Mouse (Mus musculus) ES-E14 (cell line): ENCODE data around the gene Dhx8. TPM values are rescaled to one million over a fixed set of nuclear protein-coding genes. Genes with fewer than 3 reads are reported as not detected.

Experiments
- DNase-seq: peaks from one replicate; pipeline ENCODE4 v3.0.0-alpha.2; 2013; ENCODE audit warnings: low read depth, low spot score
- H3K27ac ChIP-seq: 2 replicates; pipeline ENCODE4 v1.5.1; 2012; ENCODE audit warnings: low read depth, mild to moderate bottlenecking, low read length, moderate library complexity, mixed read lengths; ENCODE audit not compliant: poor library complexity, insufficient read depth, severe bottlenecking
- H3K36me3 ChIP-seq: 2 replicates; pipeline ENCODE4 v1.6.1; 2012; ENCODE audit warnings: mild to moderate bottlenecking, low read length, moderate library complexity, mixed read lengths; ENCODE audit not compliant: control insufficient read depth, poor library complexity, insufficient read depth, severe bottlenecking
- H3K4me1 ChIP-seq, 2 experiments: fragments of 150-350 bp in 1 of 2; sonication (generic) in 1 of 2; 2 replicates each; pipeline ENCODE4 v1.6.1; 2012; ENCODE audit warnings: low read length in 2 of 2, mild to moderate bottlenecking in 1 of 2, mixed read lengths in 1 of 2; ENCODE audit not compliant: control insufficient read depth in 2 of 2, insufficient read depth in 2 of 2, poor library complexity in 1 of 2
- H3K4me3 ChIP-seq, 2 experiments: fragments of 150-350 bp in 1 of 2; sonication (generic) in 1 of 2; 2 replicates each; pipeline ENCODE4 v1.5.1; 2012; ENCODE audit warnings: low read length in 2 of 2, low read depth in 1 of 2, mild to moderate bottlenecking in 1 of 2, mixed read lengths in 1 of 2; ENCODE audit not compliant: insufficient read depth in 1 of 2, poor library complexity in 1 of 2, severe bottlenecking in 1 of 2
- H3K9ac ChIP-seq: 2 replicates; pipeline ENCODE4 v1.6.1; 2012; ENCODE audit warnings: low read depth, mild to moderate bottlenecking, low read length, mixed read lengths; ENCODE audit not compliant: poor library complexity, insufficient read depth, severe bottlenecking
- H3K9me3 ChIP-seq: fragments of 150-350 bp; sonication (generic); 2 replicates; pipeline ENCODE4 v1.6.1; 2012; ENCODE audit warnings: low read depth, mild to moderate bottlenecking, low read length; ENCODE audit not compliant: control insufficient read depth, insufficient read depth
- CHD2 ChIP-seq: IDR thresholded peaks from 2 replicates; pipeline ENCODE4 v1.6.1; 2014; ENCODE audit warnings: mild to moderate bottlenecking, low read depth, low read length, inconsistent platforms
- HCFC1 ChIP-seq: IDR thresholded peaks from 2 replicates; pipeline ENCODE4 v1.6.1; 2012; ENCODE audit warnings: low read length, inconsistent platforms, borderline replicate concordance; ENCODE audit not compliant: insufficient read depth
- MAFK ChIP-seq: IDR thresholded peaks from 2 replicates; pipeline ENCODE4 v1.6.1; 2014; ENCODE audit warnings: mild to moderate bottlenecking, low read depth, low read length, inconsistent platforms; ENCODE audit not compliant: insufficient read depth
- ZC3H11A ChIP-seq: IDR thresholded peaks from 2 replicates; pipeline ENCODE4 v1.6.1; 2012; ENCODE audit warnings: low read depth, mild to moderate bottlenecking, inconsistent platforms, low read length, borderline replicate concordance
- ZNF384 ChIP-seq: IDR thresholded peaks from 2 replicates; pipeline ENCODE4 v1.6.1; 2012; ENCODE audit warnings: low read depth, low read length, inconsistent platforms
- in situ Hi-C, 2 experiments: fragments of 600-800 bp; cut with MboI; formaldehyde crosslinking; loops; one replicate each; pipeline ENCODE4 v1.15.1; 2025; ENCODE audit warnings: low sequenced_read_pairs in 2 of 2, inconsistent platforms in 1 of 2; ENCODE audit not compliant: unreplicated experiment in 2 of 2
- total RNA-seq: library from RNA; depleted of rRNA; stranded (reverse); fragments of 300-350 nt; gene quantifications from 2 replicates; pipeline ENCODE4 v1.2.3, GENCODE M21; 2012

Gene Dhx8
- total RNA-seq, 1 experiment: 51.7 TPM

GRCm38 (mm10) chr11:101712811-101713210 lies 19.9 kb upstream of the Dhx8 start:
- Histone ChIP-seq H3K9me3 (no peaks in the 10 kb centered on the region), H3K4me3 (no peak overlapping the region), H3K36me3 (no peaks in the 10 kb centered on the region), H3K27ac (no peak overlapping the region), H3K4me1 (peaks cover 0 to 12% of the 10 kb centered on the region in 2 experiments; a peak in 2 of 4 replicates), H3K9ac (no peak overlapping the region)
- in situ Hi-C loops: no loop called here
- TF ChIP-seq ZC3H11A (no peak), ZNF384 (no peak), CHD2 (no peak), HCFC1 (no peak), MAFK (no peak)
- no peak for DNase-seq

GRCm38 (mm10) chr11:101714012-101714411 lies 18.7 kb upstream of the Dhx8 start:
- Histone ChIP-seq H3K9me3 (no peaks in the 10 kb centered on the region), H3K36me3 (no peaks in the 10 kb centered on the region), H3K27ac (no peak overlapping the region), H3K4me3 (no peak overlapping the region), H3K9ac (no peak overlapping the region), H3K4me1 (peaks cover 0 to 5% of the 10 kb centered on the region in 2 experiments; a peak in 1 of 4 replicates)
- in situ Hi-C loops: no loop called here
- DNase-seq: no peak
- TF ChIP-seq ZC3H11A (no peak), ZNF384 (no peak), MAFK (no peak), HCFC1 (no peak), CHD2 (no peak)

- DNase-seq: no peak
- H3K27ac ChIP-seq: no peak overlapping the region
Measured at GRCm38 (mm10) chr11:101718324-101718723, 14.4 kb upstream of the Dhx8 start.

GRCm38 (mm10) chr11:101719986-101720520 lies 12.7 kb upstream of the Dhx8 start:
- Histone ChIP-seq H3K9ac (no peak overlapping the region), H3K36me3 (no peaks in the 10 kb centered on the region), H3K27ac (no peak overlapping the region), H3K4me3 (no peak overlapping the region), H3K9me3 (no peaks in the 10 kb centered on the region), H3K4me1 (peaks cover 0 to 7% of the 10 kb centered on the region in 2 experiments; a peak in 1 of 4 replicates)
- DNase-seq: no peak
- in situ Hi-C loops: no loop called here
- no peak for TF ChIP-seq ZC3H11A
- no peak for TF ChIP-seq HCFC1
- no peak for TF ChIP-seq ZNF384
- no peak for TF ChIP-seq MAFK
- TF ChIP-seq CHD2: no peak

More at GRCm38 (mm10) chr11:101718324-101718723, 14.4 kb upstream of the Dhx8 start:
- in situ Hi-C loops: no loop called here
- Histone ChIP-seq H3K4me1 (peaks cover 0 to 4% of the 10 kb centered on the region in 2 experiments; a peak in 1 of 4 replicates), H3K4me3 (no peak overlapping the region), H3K9me3 (no peaks in the 10 kb centered on the region), H3K9ac (no peak overlapping the region), H3K36me3 (no peaks in the 10 kb centered on the region)
- TF ChIP-seq ZC3H11A (no peak), CHD2 (no peak), MAFK (no peak), HCFC1 (no peak), ZNF384 (no peak)
